Mouse (Mus musculus) retina, embryonic 14.5 days (tissue): ENCODE measurements at regions not wholly inside any gene's neighbourhood (a gene's known extent, or its start where the extent isn't known, plus 50 kb on each side); places are given as distances from the start of the nearest gene placed in this dataset.

Source experiments
- DNase-seq: peaks from one replicate; pipeline ENCODE4 v3.0.0-alpha.2; 2015; ENCODE audit warnings: low spot score

- DNase-seq, result peak; percentile 87
Measured at GRCm38 (mm10) chr13:93243076-93243475, 50.9 kb upstream of the Tent2 start.

- DNase-seq, result no peak
Measured at GRCm38 (mm10) chr13:93248711-93249110, 50.7 kb upstream of the Homer1 start.
